Mouse (Mus musculus): ENCODE measurements at regions not wholly inside any gene's neighbourhood (a gene's known extent, or its start where the extent isn't known, plus 50 kb on each side); places are given as distances from the start of the nearest gene placed in this dataset.
"Not testable (repeated sequence)": the region's sequence is repeated elsewhere in the genome, so short reads cannot be mapped to it uniquely, and the experiment has no call there.

GRCm38 (mm10) chr5:101359986-101360385, 304.8 kb downstream of the Nkx6-1 start:
- Histone ChIP-seq H3K4me3 (no peak overlapping the region), H3K9ac (no peak overlapping the region), H3K9me3 (no peaks in the 10 kb centered on the region), H3K4me1 (no peaks in the 10 kb centered on the region), H3K27me3 (no peaks in the 10 kb centered on the region; the same call in 1 of the 2 replicates), H3K4me2 (replicated peaks) (no peak overlapping the region), H3K27ac (no peak overlapping the region), H3K36me3 (no peaks in the 10 kb centered on the region)
- ATAC-seq (ENCODE audit: insufficient number of reproducible peaks, insufficient read depth, low FRiP score, low TSS enrichment), result no peak
- WGBS, result 56% methylated on average over 6 of the region's 6 CpGs

- Histone ChIP-seq H3K27me3 (no peaks in the 10 kb centered on the region), H3K4me1 (no peaks in the 10 kb centered on the region), H3K27ac (no peak overlapping the region), H3K9me3 (no peaks in the 10 kb centered on the region), H3K4me2 (replicated peaks) (no peak overlapping the region), H3K9ac (no peak overlapping the region), H3K36me3 (no peaks in the 10 kb centered on the region), H3K4me3 (no peak overlapping the region)
- no peak for ATAC-seq (ENCODE audit: insufficient number of reproducible peaks, insufficient read depth, low FRiP score, low TSS enrichment)
- WGBS, result 77% methylated on average over 3 of the region's 3 CpGs
Measured at GRCm38 (mm10) chr5:101345406-101345805, 319.4 kb downstream of the Nkx6-1 start.

DNA sequence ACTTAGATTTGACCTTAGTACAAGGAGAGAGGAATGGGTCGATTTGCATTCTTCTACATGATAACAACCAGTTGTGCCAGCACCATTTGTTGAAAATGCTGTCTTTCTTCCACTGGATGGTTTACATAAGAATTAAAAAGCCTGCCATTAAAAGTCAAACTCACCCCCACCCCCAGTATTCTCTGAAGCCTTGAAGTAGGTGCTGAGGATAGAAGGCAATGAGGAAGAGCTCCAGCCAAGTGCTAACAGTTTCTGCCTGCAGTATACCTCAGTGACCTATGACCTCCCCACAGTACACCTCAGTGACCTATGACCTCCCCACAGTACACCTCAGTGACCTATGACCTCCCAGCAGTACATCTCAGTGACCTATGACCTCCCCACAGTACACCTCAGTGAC, 328.4 kb downstream of the Nkx6-1 start:
- not testable (repeated sequence) for H3K27ac ChIP-seq; H3K27me3 ChIP-seq; H3K4me2 ChIP-seq (replicated peaks); ATAC-seq (ENCODE audit: insufficient number of reproducible peaks, insufficient read depth, low FRiP score, low TSS enrichment); H3K4me1 ChIP-seq; H3K4me3 ChIP-seq; H3K9ac ChIP-seq; H3K9me3 ChIP-seq; H3K36me3 ChIP-seq
- 74% methylated on average over 1 of the region's 1 CpGs for WGBS

GRCm38 (mm10) chr5:101331825-101332224, 333.0 kb downstream of the Nkx6-1 start:
- 86% methylated on average over 10 of the region's 10 CpGs for WGBS
- Histone ChIP-seq H3K27me3 (no peaks in the 10 kb centered on the region), H3K9me3 (no peaks in the 10 kb centered on the region), H3K36me3 (no peaks in the 10 kb centered on the region), H3K27ac (no peak overlapping the region), H3K4me2 (replicated peaks) (no peak overlapping the region), H3K4me1 (no peaks in the 10 kb centered on the region), H3K4me3 (no peak overlapping the region), H3K9ac (no peak overlapping the region)
- no peak for ATAC-seq (ENCODE audit: insufficient number of reproducible peaks, insufficient read depth, low FRiP score, low TSS enrichment)

GRCm38 (mm10) chr5:101326122-101326521, 338.7 kb downstream of the Nkx6-1 start:
- no peak overlapping the region for H3K4me2 ChIP-seq (replicated peaks)
- WGBS, result 64% methylated on average over 4 of the region's 4 CpGs
- no peak for ATAC-seq (ENCODE audit: insufficient number of reproducible peaks, insufficient read depth, low FRiP score, low TSS enrichment)
- no peaks in the 10 kb centered on the region for H3K9me3 ChIP-seq
- H3K4me3 ChIP-seq, result no peak overlapping the region
- H3K4me1 ChIP-seq, result peaks cover 6% of the 10 kb centered on the region
- H3K9ac ChIP-seq, result no peak overlapping the region
- H3K36me3 ChIP-seq, result no peaks in the 10 kb centered on the region
- H3K27me3 ChIP-seq, result no peaks in the 10 kb centered on the region
- no peak overlapping the region for H3K27ac ChIP-seq

DNA sequence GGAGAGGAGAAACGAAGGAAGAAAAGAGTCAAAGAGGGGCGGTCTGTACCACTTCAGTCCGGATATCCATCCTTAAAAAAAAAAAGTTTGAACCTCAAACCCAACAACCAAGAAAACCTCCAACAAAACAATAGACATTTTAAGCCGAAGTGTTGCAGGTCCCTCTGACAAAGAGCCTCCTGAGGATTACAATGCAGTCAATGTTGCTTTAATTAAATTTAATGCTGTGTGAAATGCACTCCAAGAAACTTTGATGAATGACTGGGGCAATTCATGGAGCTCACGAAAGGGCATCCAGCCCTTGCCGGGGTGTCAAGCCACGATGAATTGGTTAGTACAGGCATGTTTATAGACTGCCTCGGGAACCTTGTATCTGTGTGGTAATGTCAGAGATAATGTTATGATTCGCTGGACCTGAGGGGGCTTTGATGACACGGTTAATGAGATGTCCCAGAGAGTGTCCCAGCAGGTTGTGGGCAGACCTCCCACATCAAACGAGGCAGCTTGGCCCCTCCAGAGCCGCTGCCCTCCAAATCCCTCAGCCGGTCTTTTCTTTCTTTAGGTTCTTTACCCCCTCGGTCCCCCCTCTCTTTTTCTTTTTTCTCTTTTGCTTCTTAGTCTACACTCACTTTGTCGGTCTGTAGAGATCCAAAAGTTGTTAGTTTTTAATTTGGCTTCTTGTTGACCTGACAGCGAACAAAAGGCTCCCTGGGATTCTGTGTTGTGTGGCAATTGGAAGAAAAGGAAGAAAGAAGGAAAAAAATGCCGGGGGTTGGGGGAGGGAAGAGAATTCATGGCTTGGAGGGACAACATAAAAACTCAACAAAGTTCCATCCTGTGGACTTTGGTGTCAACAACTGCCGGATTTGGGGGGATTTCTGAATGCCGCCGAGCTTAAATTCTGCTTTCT, 341.5 kb downstream of the Nkx6-1 start:
- H3K27ac ChIP-seq, result no peak overlapping the region
- H3K4me2 ChIP-seq (replicated peaks), result 0 out of 2 replicates have a peak overlapping the region, but pooled peaks have one; percentile 17
- H3K4me1 ChIP-seq, result peaks cover 6% of the 10 kb centered on the region
- no peak overlapping the region for H3K4me3 ChIP-seq
- H3K36me3 ChIP-seq, result no peaks in the 10 kb centered on the region
- 7% methylated on average over 20 of the region's 20 CpGs for WGBS
- no peak for ATAC-seq (ENCODE audit: insufficient number of reproducible peaks, insufficient read depth, low FRiP score, low TSS enrichment)
- H3K27me3 ChIP-seq, result no peaks in the 10 kb centered on the region
- H3K9me3 ChIP-seq, result no peaks in the 10 kb centered on the region
- H3K9ac ChIP-seq, result no peak overlapping the region

DNA sequence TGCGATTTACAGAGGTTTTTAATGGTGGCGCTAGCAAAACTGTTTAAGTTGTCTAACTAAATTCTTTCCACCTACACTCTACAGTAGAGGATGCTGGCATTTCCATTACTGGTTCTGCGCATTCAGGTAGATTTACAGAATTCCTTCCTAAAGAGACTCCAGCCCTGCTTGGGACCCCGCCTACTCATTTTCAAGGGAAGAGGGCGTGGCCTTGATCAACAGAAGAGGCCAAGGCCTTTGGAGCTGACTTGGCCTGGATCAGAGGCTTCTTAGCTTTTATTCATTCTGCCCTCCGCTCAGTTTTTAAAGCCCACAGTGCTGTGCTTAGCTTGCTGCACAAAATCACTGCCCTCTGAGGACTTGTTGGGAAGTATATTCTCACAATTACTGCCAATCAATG, 364.8 kb downstream of the Nkx6-1 start:
- Histone ChIP-seq H3K27ac (no peak overlapping the region), H3K27me3 (no peaks in the 10 kb centered on the region), H3K9me3 (no peaks in the 10 kb centered on the region), H3K4me3 (no peak overlapping the region), H3K9ac (no peak overlapping the region), H3K4me2 (replicated peaks) (no peak overlapping the region), H3K4me1 (no peaks in the 10 kb centered on the region), H3K36me3 (no peaks in the 10 kb centered on the region)
- no peak for ATAC-seq (ENCODE audit: insufficient number of reproducible peaks, insufficient read depth, low FRiP score, low TSS enrichment)
- 81% methylated on average over 6 of the region's 6 CpGs for WGBS

DNA sequence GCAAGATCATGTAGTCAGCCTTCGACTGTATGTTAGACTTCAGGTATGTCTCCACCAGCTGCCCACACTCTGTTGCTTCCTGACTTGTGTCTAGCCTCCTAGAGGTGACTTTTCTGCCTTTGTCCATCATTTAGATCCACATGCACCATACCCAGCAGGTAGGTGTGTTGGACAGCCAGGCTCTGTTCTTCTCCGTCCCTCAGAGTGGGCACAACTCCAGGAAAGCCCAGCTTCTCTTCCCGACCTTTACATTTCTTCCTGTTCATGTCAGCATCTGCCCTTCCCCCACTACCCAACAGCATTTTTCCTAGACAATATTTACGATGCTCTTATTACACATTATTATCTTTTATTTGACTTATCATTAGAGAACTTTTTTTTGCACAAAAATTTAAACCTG, 366.4 kb downstream of the Nkx6-1 start:
- no peak for ATAC-seq (ENCODE audit: insufficient number of reproducible peaks, insufficient read depth, low FRiP score, low TSS enrichment)
- no peaks in the 10 kb centered on the region for H3K27me3 ChIP-seq
- H3K4me1 ChIP-seq, result no peaks in the 10 kb centered on the region
- no peak overlapping the region for H3K4me2 ChIP-seq (replicated peaks)
- no peaks in the 10 kb centered on the region for H3K36me3 ChIP-seq
- H3K9ac ChIP-seq, result no peak overlapping the region
- H3K4me3 ChIP-seq, result no peak overlapping the region
- H3K27ac ChIP-seq, result no peak overlapping the region
- H3K9me3 ChIP-seq, result no peaks in the 10 kb centered on the region
- WGBS, result 72% methylated on average over 4 of the region's 4 CpGs

DNA sequence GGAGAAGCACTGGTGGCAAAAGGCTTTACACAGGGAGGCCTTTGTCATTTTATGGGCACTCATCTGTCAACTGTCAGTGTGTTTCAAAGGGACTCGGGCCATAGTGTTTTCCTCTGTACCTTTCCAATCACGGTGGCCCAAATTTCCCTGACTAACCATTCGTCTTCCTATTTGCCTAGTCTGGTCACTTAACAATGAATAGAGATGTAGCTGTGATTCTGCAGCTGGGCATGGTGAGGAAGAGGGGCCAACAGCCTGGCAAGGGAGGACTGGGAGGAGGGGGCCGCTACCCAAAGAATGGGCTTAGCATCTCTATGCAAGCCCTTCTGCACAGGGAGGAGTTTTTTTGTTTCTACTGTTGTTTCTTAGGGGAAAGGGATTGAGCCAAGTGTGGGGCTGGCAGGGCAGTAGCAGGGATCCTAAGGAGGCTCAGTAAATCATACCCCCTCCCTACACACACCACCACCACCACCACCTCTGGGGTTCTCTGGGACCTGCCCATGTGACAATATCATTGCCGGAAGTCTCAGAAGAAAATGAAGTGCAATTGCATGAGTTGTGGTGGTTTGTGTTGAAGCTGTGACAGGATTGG, 367.2 kb downstream of the Nkx6-1 start:
- ATAC-seq (ENCODE audit: insufficient number of reproducible peaks, insufficient read depth, low FRiP score, low TSS enrichment), result no peak

DNA sequence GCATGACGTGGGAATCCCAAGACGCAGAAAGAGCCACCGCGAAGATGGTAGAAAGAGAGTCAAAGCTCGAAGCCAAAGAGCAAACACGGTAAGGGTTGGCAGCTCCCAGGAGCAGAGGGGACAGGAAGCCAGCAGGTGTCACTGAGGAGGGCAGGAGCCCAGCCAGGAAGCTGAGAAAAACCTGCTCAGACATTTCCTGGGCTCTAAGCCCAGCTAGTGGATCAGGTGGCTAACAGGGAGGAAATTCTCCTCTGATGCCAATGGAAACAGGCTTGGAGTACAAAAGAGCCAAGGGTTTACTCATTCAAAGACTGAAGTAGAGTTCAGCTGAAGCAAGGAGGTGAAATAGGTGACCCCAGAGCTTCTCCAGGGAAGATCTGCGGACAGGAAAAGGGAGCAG, 368.9 kb downstream of the Nkx6-1 start:
- Histone ChIP-seq H3K27ac (no peak overlapping the region), H3K4me1 (no peaks in the 10 kb centered on the region), H3K4me3 (no peak overlapping the region), H3K27me3 (no peaks in the 10 kb centered on the region), H3K9me3 (no peaks in the 10 kb centered on the region), H3K4me2 (replicated peaks) (no peak overlapping the region), H3K36me3 (no peaks in the 10 kb centered on the region), H3K9ac (no peak overlapping the region)
- 62% methylated on average over 7 of the region's 7 CpGs for WGBS
- ATAC-seq (ENCODE audit: insufficient number of reproducible peaks, insufficient read depth, low FRiP score, low TSS enrichment), result no peak

More for the DNA sequence above, 367.2 kb downstream of the Nkx6-1 start:
- H3K27me3 ChIP-seq, result no peaks in the 10 kb centered on the region
- H3K27ac ChIP-seq, result no peak overlapping the region
- no peak overlapping the region for H3K4me3 ChIP-seq
- no peaks in the 10 kb centered on the region for H3K4me1 ChIP-seq
- H3K4me2 ChIP-seq (replicated peaks), result no peak overlapping the region
- H3K9me3 ChIP-seq, result no peaks in the 10 kb centered on the region
- H3K9ac ChIP-seq, result no peak overlapping the region
- H3K36me3 ChIP-seq, result no peaks in the 10 kb centered on the region
- 73% methylated on average over 5 of the region's 5 CpGs for WGBS

GRCm38 (mm10) chr5:101294031-101294430, 370.8 kb downstream of the Nkx6-1 start:
- Histone ChIP-seq H3K36me3 (no peaks in the 10 kb centered on the region), H3K9me3 (no peaks in the 10 kb centered on the region), H3K27ac (no peak overlapping the region), H3K4me1 (no peaks in the 10 kb centered on the region), H3K4me3 (no peak overlapping the region), H3K9ac (no peak overlapping the region), H3K27me3 (no peaks in the 10 kb centered on the region), H3K4me2 (replicated peaks) (no peak overlapping the region)
- ATAC-seq (ENCODE audit: insufficient number of reproducible peaks, insufficient read depth, low FRiP score, low TSS enrichment), result no peak
- 71% methylated on average over 3 of the region's 3 CpGs for WGBS

DNA sequence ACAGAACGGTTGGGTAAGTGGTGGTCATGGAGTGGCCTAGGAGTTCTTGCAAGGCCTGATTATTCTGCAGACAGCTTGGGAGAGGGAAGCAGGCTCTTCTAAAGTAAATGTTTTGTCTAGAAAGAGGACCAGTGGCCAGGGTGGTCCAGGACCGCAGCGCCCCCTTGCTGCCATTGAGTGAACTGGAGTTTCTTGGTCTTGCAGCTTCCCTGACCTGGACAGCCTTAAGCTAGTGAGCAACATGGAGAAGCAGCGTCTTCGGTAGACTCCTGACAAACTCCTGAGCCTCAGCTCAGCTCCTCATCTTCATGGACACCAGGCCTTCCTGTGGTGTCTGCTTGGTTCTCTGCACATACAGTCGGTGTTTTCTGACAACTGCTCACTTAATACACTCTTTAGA, 376.4 kb downstream of the Nkx6-1 start:
- H3K4me3 ChIP-seq, result no peak overlapping the region
- ATAC-seq (ENCODE audit: insufficient number of reproducible peaks, insufficient read depth, low FRiP score, low TSS enrichment), result no peak
- no peaks in the 10 kb centered on the region for H3K9me3 ChIP-seq
- WGBS, result 65% methylated on average over 6 of the region's 6 CpGs
- H3K9ac ChIP-seq, result no peak overlapping the region
- H3K27ac ChIP-seq, result no peak overlapping the region
- H3K4me1 ChIP-seq, result no peaks in the 10 kb centered on the region
- H3K27me3 ChIP-seq, result no peaks in the 10 kb centered on the region
- no peak overlapping the region for H3K4me2 ChIP-seq (replicated peaks)
- no peaks in the 10 kb centered on the region for H3K36me3 ChIP-seq
